Mouse (Mus musculus) embryonic facial prominence, embryonic 12.5 days (tissue): ENCODE data around the gene Cnnm4. TPM values are rescaled to one million over a fixed set of nuclear protein-coding genes. Genes with fewer than 3 reads are reported as not detected.

Experiments used
- ATAC-seq: fragments of 200-750 bp; cut with Nextera tagmentation; 2 replicates; pipeline ENCODE4 v1.8.0; 2017; ENCODE audit not compliant: insufficient number of reproducible peaks, insufficient read depth, low FRiP score, low TSS enrichment
- H3K27ac ChIP-seq: fragments of 300-500 bp; sonication (generic); 2 replicates; pipeline ENCODE4 v1.5.1; 2016; ENCODE audit warnings: mild to moderate bottlenecking
- H3K27me3 ChIP-seq: fragments of 300-500 bp; sonication (generic); 2 replicates; pipeline ENCODE4 v1.6.1; 2016; ENCODE audit warnings: mild to moderate bottlenecking, moderate library complexity
- H3K36me3 ChIP-seq: fragments of 300-500 bp; sonication (generic); 2 replicates; pipeline ENCODE4 v1.6.1; 2016; ENCODE audit warnings: mild to moderate bottlenecking
- H3K4me1 ChIP-seq: fragments of 300-500 bp; sonication (generic); 2 replicates; pipeline ENCODE4 v1.6.1; 2016
- H3K4me2 ChIP-seq: fragments of 300-500 bp; sonication (generic); replicated peaks from 2 replicates; pipeline ENCODE4 v1.6.1; 2016; ENCODE audit warnings: mild to moderate bottlenecking, moderate library complexity
- H3K4me3 ChIP-seq: fragments of 300-500 bp; sonication (generic); 2 replicates; pipeline ENCODE4 v1.5.1; 2016; ENCODE audit warnings: mild to moderate bottlenecking
- H3K9ac ChIP-seq: fragments of 300-500 bp; sonication (generic); 2 replicates; pipeline ENCODE4 v1.6.1; 2016; ENCODE audit warnings: mild to moderate bottlenecking, moderate library complexity
- H3K9me3 ChIP-seq: fragments of 300-500 bp; sonication (generic); 2 replicates; pipeline ENCODE4 v1.6.1; 2016; ENCODE audit warnings: mild to moderate bottlenecking, moderate library complexity
- WGBS: fragments of 180-500 bp; shearing (Covaris S2); methylation state at CpG from one replicate; pipeline ENCODE4 v1.1.7; 2016; 5-methylcytosine and 5-hydroxymethylcytosine counted together
- polyA plus RNA-seq: library from polyadenylated mRNA; unstranded; fragments of >200 nt; fragmentation: Nextera tagmentation; extraction: Ambion mirVana; gene quantifications from 2 replicates; pipeline ENCODE4 v1.2.1, GENCODE M21; 2016

Cnnm4 gene
- polyA plus RNA-seq, 1 experiment from 2014 or later = 15.3 TPM

DNA sequence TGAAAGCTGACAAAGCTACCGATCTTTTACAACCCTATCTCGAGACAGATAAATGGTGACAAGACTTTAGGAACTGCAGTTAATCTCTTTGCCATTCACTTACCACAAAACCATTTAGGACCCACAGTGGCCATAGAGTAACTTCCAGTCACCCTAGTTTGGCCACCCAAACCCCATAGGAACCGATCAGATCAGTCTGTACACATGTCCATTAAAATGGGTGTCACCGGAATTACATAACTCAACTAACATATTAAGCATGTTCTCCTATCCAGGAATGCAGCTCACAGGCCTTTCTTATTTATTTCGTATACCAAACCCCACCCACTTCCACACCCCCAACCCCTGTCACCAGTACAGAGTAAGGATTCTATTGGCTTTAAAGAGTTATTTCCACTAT is 24.6 kb upstream of the Cnnm4 start:
- H3K9me3 ChIP-seq = no peaks in the 10 kb centered on the region
- H3K27ac ChIP-seq = no peak overlapping the region
- peaks cover 4% of the 10 kb centered on the region for H3K4me1 ChIP-seq
- H3K9ac ChIP-seq = no peak overlapping the region
- ATAC-seq = no peak
- WGBS = 95% methylated on average over 5 of the region's 5 CpGs
- H3K4me2 ChIP-seq = no peak overlapping the region
- H3K4me3 ChIP-seq = no peak overlapping the region
- H3K36me3 ChIP-seq = peaks cover 4% of the 10 kb centered on the region
- no peaks in the 10 kb centered on the region for H3K27me3 ChIP-seq

- no peaks in the 10 kb centered on the region for H3K27me3 ChIP-seq
- no peak overlapping the region for H3K9ac ChIP-seq
- H3K4me2 ChIP-seq = no peak overlapping the region
- H3K4me3 ChIP-seq = no peak overlapping the region
- WGBS = 84% methylated on average over 6 of the region's 6 CpGs
- H3K4me1 ChIP-seq = no peaks in the 10 kb centered on the region
- H3K9me3 ChIP-seq = no peaks in the 10 kb centered on the region
- no peak overlapping the region for H3K27ac ChIP-seq
- no peaks in the 10 kb centered on the region for H3K36me3 ChIP-seq
- ATAC-seq = no peak
Observed at GRCm38 (mm10) chr1:36454055-36454815, 17.2 kb upstream of the Cnnm4 start.

DNA sequence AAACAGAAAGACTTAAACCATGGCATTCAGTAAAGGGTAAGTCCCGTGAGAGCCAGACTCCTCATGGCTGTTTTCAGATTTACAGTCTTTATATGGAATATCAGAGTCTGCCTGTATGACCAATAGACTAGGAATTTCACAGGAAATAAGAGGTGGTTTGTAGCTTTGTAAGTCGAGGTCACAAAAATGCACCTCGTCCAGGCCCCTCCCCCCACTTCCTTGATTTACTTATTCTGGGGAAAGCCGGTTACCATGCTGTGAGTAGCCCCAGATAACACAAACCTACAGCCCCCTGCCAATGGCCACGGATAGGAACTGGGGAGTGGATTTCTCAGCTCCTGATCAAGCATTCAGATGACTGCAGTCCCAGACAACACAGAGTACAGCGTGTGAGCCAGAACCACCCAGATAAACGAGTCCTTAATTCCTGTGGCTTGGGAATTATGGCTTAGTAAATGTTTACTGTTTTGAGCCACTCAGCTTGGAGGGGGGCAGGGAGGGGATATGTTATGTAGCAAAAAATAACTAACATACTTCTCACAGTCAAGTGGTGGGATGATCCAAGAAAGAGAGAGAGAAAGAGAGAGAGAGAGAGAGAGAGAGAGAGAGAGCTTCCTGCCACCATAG is 13.9 kb upstream of the Cnnm4 start:
- Histone ChIP-seq H3K9ac (no peak overlapping the region), H3K27ac (no peak overlapping the region), H3K9me3 (no peaks in the 10 kb centered on the region), H3K36me3 (no peaks in the 10 kb centered on the region), H3K4me2 (no peak overlapping the region), H3K4me1 (no peaks in the 10 kb centered on the region), H3K4me3 (no peak overlapping the region), H3K27me3 (no peaks in the 10 kb centered on the region)
- WGBS = 32% methylated on average over 7 of the region's 7 CpGs
- no peak; the same call in 1 of the 2 replicates for ATAC-seq

DNA sequence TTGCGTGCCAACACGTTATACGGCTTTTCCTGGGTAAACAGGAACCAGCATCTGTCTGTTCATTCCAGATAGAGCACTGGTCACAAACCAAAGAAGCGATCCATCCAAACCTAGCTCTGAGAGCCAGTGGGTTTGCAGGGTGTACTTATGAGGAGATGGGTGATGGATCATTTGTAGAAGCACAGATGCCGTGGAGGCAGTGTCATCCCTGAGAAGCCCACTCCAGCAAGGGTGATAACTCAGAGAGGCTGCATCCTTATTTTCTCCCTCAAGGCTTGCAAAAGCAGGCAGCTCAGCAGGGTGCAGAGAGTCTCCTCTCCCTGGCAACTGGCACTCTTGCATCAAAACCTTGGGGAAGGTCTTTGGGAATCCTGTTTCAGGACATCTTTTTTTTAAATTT is 13.3 kb upstream of the Cnnm4 start:
- Histone ChIP-seq H3K36me3 (no peaks in the 10 kb centered on the region), H3K9ac (no peak overlapping the region), H3K27ac (no peak overlapping the region), H3K4me3 (no peak overlapping the region), H3K4me1 (no peaks in the 10 kb centered on the region), H3K27me3 (no peaks in the 10 kb centered on the region), H3K9me3 (no peaks in the 10 kb centered on the region), H3K4me2 (no peak overlapping the region)
- WGBS = 85% methylated on average over 5 of the region's 5 CpGs
- no peak for ATAC-seq

- no peaks in the 10 kb centered on the region for H3K9me3 ChIP-seq
- H3K4me1 ChIP-seq = no peaks in the 10 kb centered on the region
- 53% methylated on average over 2 of the region's 2 CpGs for WGBS
- no peak overlapping the region for H3K4me3 ChIP-seq
- H3K9ac ChIP-seq = no peak overlapping the region
- no peak for ATAC-seq
- H3K36me3 ChIP-seq = no peaks in the 10 kb centered on the region
- H3K27ac ChIP-seq = no peak overlapping the region
- H3K27me3 ChIP-seq = no peaks in the 10 kb centered on the region
- H3K4me2 ChIP-seq = no peak overlapping the region
Observed at GRCm38 (mm10) chr1:36461829-36462228, 9.6 kb upstream of the Cnnm4 start.

DNA sequence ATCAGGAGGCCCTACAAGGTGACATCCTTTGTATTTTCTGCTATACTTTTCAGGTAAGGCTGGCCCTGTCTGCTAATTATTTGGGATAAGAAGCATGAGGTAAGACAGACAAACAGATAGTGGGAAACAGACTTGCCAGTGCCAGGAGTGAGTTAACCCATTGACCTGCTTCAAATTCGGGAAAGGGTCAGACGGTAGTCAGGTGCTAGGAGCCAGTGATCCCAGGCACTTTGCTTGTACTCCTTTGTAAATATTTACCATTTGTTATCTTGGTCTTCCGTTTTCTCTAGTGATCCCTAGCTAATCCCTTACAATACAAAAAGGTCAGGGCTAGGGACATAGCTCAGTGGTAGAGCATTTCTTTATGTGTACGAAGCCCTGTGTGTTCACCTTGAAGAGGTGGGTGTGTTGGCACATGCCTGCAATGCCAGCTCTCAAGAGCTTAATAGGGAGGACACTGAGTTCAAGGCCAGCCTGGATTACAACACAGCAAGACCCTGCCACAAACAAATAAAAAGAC is 5.7 kb upstream of the Cnnm4 start:
- no peak for ATAC-seq
- Histone ChIP-seq H3K9ac (no peak overlapping the region), H3K4me2 (no peak overlapping the region), H3K4me3 (no peak overlapping the region), H3K36me3 (no peaks in the 10 kb centered on the region), H3K27ac (no peak overlapping the region), H3K4me1 (no peaks in the 10 kb centered on the region), H3K27me3 (no peaks in the 10 kb centered on the region), H3K9me3 (no peaks in the 10 kb centered on the region)
- 72% methylated on average over 4 of the region's 4 CpGs for WGBS

- no peaks in the 10 kb centered on the region for H3K36me3 ChIP-seq
- H3K4me1 ChIP-seq = peaks cover 6% of the 10 kb centered on the region
- no peaks in the 10 kb centered on the region for H3K9me3 ChIP-seq
- 45% methylated on average over 5 of the region's 5 CpGs for WGBS
- ATAC-seq = no peak
- no peak overlapping the region for H3K27ac ChIP-seq
- H3K4me2 ChIP-seq = no peak overlapping the region
- no peaks in the 10 kb centered on the region for H3K27me3 ChIP-seq
- H3K4me3 ChIP-seq = no peak overlapping the region
- no peak overlapping the region for H3K9ac ChIP-seq
Observed at GRCm38 (mm10) chr1:36467446-36467845, 4.0 kb upstream of the Cnnm4 start.

DNA sequence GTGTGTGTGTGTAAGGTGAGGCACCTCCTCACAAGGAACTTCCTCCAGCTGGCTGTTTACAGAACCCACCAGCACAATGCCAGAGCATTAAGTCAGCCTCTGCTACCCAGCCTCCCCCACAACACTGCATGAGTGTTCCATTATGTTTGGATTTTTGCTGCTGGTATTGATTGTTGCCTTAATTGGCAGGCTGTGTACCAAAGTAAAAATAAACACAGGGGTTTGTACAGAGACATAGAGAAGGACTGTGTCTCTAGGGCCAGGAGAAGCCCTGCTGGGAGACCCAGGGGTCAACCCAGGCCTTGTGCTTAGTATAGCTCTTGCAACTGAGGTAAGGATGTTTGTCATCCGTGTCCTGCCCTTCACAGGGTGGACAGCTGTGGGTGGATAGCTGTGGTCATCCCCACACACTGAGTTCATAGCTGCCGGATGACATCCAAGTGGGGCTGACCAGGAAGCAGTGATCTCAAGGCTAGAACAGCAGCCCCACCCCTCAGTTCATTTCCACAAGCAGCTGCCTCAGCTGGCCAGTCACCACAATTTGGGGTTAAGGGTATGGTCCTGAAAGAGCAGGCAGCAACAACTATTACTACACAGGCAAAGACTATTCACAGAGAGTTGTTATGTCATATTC is 1.5 kb upstream of the Cnnm4 start:
- no peak overlapping the region for H3K9ac ChIP-seq
- peaks cover 31% of the 10 kb centered on the region for H3K4me1 ChIP-seq
- H3K27ac ChIP-seq = 0 out of 2 replicates have a peak overlapping the region, but pooled peaks have one; percentile 36
- 15% methylated on average over 2 of the region's 2 CpGs for WGBS
- H3K4me2 ChIP-seq = no peak overlapping the region
- no peaks in the 10 kb centered on the region for H3K36me3 ChIP-seq
- ATAC-seq = no peak
- H3K4me3 ChIP-seq = no peak overlapping the region
- no peaks in the 10 kb centered on the region for H3K27me3 ChIP-seq
- H3K9me3 ChIP-seq = no peaks in the 10 kb centered on the region

- Histone ChIP-seq H3K9me3 (no peaks in the 10 kb centered on the region), H3K4me3 (peak overlapping the region; percentile 63), H3K4me2 (peak overlapping the region; percentile 69), H3K4me1 (peaks cover 50% of the 10 kb centered on the region), H3K9ac (peak overlapping the region; percentile 66), H3K27ac (no peak overlapping the region), H3K27me3 (no peaks in the 10 kb centered on the region), H3K36me3 (no peaks in the 10 kb centered on the region)
- WGBS = 11% methylated on average over 18 of the region's 18 CpGs
- ATAC-seq = no peak
Observed at GRCm38 (mm10) chr1:36472106-36472440, 653 bp downstream of the Cnnm4 start.

GRCm38 (mm10) chr1:36473211-36473780 is 1.9 kb downstream of the Cnnm4 start:
- no peak overlapping the region for H3K9ac ChIP-seq

GRCm38 (mm10) chr1:36474646-36475045 is 3.2 kb downstream of the Cnnm4 start:
- H3K27me3 ChIP-seq = no peaks in the 10 kb centered on the region
- H3K4me2 ChIP-seq = peak overlapping the region; percentile 69
- H3K27ac ChIP-seq = peak overlapping the region; percentile 52; the same call in 1 of the 2 replicates
- no peaks in the 10 kb centered on the region for H3K9me3 ChIP-seq
- H3K9ac ChIP-seq = peak overlapping the region; percentile 32
- ATAC-seq = no peak
- WGBS = 48% methylated on average over 3 of the region's 3 CpGs
- H3K4me3 ChIP-seq = peak overlapping the region; percentile 63
- H3K4me1 ChIP-seq = peaks cover 50% of the 10 kb centered on the region
- H3K36me3 ChIP-seq = no peaks in the 10 kb centered on the region

More at GRCm38 (mm10) chr1:36473211-36473780, 1.9 kb downstream of the Cnnm4 start:
- no peak for ATAC-seq
- peaks cover 50% of the 10 kb centered on the region for H3K4me1 ChIP-seq
- peak overlapping the region; percentile 69 for H3K4me2 ChIP-seq
- no peak overlapping the region for H3K27ac ChIP-seq
- 85% methylated on average over 10 of the region's 10 CpGs for WGBS
- peak overlapping the region; percentile 63 for H3K4me3 ChIP-seq
- H3K36me3 ChIP-seq = no peaks in the 10 kb centered on the region
- H3K27me3 ChIP-seq = no peaks in the 10 kb centered on the region
- no peaks in the 10 kb centered on the region for H3K9me3 ChIP-seq
